Mouse (Mus musculus) C2C12 (cell line): Measurements from ENCODE around the gene Slc20a1. TPM values are rescaled to one million over a fixed set of nuclear protein-coding genes. Genes with fewer than 3 reads are reported as not detected.

Source experiments
- H3K27me3 ChIP-seq: one replicate; pipeline ENCODE4 v1.6.1; 2011; ENCODE audit not compliant: control insufficient read depth, insufficient read depth, insufficient read length
- H3K36me3 ChIP-seq: one replicate; pipeline ENCODE4 v1.6.1; 2011; ENCODE audit not compliant: control insufficient read depth, insufficient read depth
- H3K4me3 ChIP-seq: one replicate; pipeline ENCODE4 v1.5.1; 2011; ENCODE audit warnings: mild to moderate bottlenecking, control low read depth; ENCODE audit not compliant: poor library complexity, insufficient read depth, severe bottlenecking
- H3K79me2 ChIP-seq: one replicate; pipeline ENCODE4 v1.6.1; 2011; ENCODE audit not compliant: control insufficient read depth, insufficient read depth
- H3K79me3 ChIP-seq: one replicate; pipeline ENCODE4 v1.6.1; 2011; ENCODE audit warnings: low read depth, control low read depth
- H3ac ChIP-seq: one replicate; pipeline ENCODE3; 2011; ENCODE audit warnings: low read depth; ENCODE audit not compliant: control insufficient read depth, insufficient read length
- CEBPB ChIP-seq: IDR thresholded peaks from one replicate; pipeline ENCODE4 v1.6.1; 2011; ENCODE audit warnings: low read depth, mild to moderate bottlenecking, control low read depth, moderate library complexity
- CTCF ChIP-seq: IDR thresholded peaks from one replicate; pipeline ENCODE4 v1.5.1; 2011; ENCODE audit not compliant: control insufficient read depth, insufficient read depth, insufficient read length
- FOSL1 ChIP-seq: IDR thresholded peaks from one replicate; pipeline ENCODE4 v1.8.0; 2011; ENCODE audit warnings: mild to moderate bottlenecking, low read length; ENCODE audit not compliant: poor library complexity, insufficient read depth, severe bottlenecking
- MAX ChIP-seq: IDR thresholded peaks from one replicate; pipeline ENCODE4 v1.6.1; 2011; ENCODE audit warnings: mild to moderate bottlenecking, control low read depth
- MYOD1 ChIP-seq: IDR thresholded peaks from one replicate; pipeline ENCODE4 v1.6.1; 2011; ENCODE audit warnings: low read depth; ENCODE audit not compliant: control insufficient read depth, insufficient read length
- MYOG ChIP-seq: IDR thresholded peaks from one replicate; pipeline ENCODE4 v1.6.1; 2011; ENCODE audit not compliant: control insufficient read depth, insufficient read length; ENCODE audit errors: extremely low read depth
- USF1 ChIP-seq: IDR thresholded peaks from one replicate; pipeline ENCODE4 v1.6.1; 2011; ENCODE audit warnings: low read depth, mild to moderate bottlenecking, control low read depth, moderate library complexity
- polyA plus RNA-seq: library from polyadenylated mRNA; unstranded; fragments of >200 nt; fragmentation: generic; extraction: Trizol; gene quantifications from one replicate; pipeline ENCODE4 v1.2.1, GENCODE M21; 2012; ENCODE audit warnings: missing spikeins

Slc20a1 gene
- polyA plus RNA-seq, 1 experiment: 57.4 TPM

DNA sequence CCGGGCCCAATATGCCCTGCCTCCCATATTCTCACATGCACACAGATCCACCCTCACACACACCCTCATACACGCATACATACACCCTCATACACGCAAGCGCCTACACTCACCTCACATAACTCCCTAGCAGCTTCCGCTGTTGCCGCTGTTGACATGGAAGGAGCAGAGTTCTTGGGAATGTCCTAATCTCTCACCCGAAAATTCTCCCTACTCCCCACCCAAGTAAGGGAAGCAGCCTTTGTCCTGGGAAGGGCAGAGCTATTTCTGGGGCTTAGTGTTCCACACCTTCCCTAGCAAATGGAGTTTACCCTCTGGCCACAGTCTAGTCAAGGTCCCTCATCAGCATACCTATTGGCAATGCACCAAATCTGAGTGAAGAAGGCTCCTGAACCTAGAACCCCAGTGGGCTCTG lies 49.1 kb downstream of the Slc20a1 start:
- Histone ChIP-seq H3K79me2 (no peaks in the 10 kb centered on the region), H3ac (no peak overlapping the region), H3K79me3 (no peaks in the 10 kb centered on the region), H3K27me3 (no peaks in the 10 kb centered on the region), H3K36me3 (no peaks in the 10 kb centered on the region), H3K4me3 (no peak overlapping the region)
- TF ChIP-seq MAX (no peak), MYOD1 (no peak), CTCF (no peak), USF1 (no peak), FOSL1 (no peak)

DNA sequence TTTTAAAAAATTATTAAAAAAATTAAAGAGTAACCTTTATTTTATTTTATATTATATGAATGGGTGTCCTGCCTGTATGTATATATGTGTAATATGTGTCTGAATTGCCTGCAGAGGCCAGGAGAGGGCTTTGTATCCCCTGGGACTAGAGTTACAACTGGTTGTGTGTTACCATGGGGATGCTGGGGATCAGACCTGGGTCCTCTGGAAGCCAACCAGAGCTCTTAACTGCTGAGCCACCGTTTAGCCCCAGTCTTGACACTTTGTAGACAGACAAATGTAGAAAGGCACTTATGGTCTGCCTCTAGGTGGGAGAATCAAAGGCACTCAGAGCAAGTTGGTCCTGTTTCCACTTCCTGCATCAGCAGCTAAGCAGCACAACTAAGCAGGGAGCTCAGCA lies 50.8 kb downstream of the Slc20a1 start:
- Histone ChIP-seq H3K79me3 (no peaks in the 10 kb centered on the region), H3K4me3 (no peak overlapping the region), H3K36me3 (no peaks in the 10 kb centered on the region), H3K79me2 (no peaks in the 10 kb centered on the region), H3ac (no peak overlapping the region), H3K27me3 (no peaks in the 10 kb centered on the region)
- TF ChIP-seq MAX (no peak), MYOG (no peak), MYOD1 (no peak), FOSL1 (no peak), USF1 (no peak), CEBPB (no peak), CTCF (no peak)

DNA sequence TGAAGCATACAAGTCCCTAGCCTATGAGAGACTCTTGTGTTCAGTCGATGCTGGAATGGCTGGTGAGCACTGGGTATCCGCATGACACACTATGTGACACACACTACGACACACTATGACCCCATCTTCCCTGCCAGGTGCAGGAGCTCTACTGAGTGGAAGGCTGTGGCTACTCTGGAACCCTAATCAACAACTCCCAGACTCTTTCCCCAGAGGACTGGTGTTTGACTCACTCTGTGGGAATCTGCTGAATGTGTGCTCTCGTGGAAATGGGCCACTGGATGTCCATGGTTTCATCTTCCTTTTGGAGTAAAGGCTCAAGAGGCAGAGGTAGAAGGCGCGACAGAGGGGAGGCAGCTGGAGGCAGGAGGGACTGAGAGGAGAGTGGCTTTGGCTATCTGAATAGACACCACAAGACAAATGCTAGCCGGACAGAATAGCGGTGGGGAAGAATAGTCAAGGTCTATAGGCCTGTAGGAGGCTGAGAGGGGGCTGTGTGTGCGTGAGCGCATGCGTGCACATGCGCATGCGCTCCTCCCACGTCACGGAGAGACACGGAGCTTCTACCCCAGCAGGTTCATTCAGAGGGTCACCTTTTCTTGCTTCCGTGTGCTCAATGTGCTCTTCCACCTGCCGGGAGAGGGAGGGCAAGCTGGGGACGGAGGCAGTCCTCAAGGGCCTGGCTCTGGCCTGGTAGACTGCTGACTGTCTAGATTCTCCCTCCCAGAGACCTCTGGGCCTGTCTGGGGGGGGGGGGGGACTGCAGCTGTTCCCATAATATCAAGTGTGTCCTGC lies 54.5 kb downstream of the Slc20a1 start:
- Histone ChIP-seq H3K79me2 (no peaks in the 10 kb centered on the region), H3K27me3 (no peaks in the 10 kb centered on the region), H3K79me3 (no peaks in the 10 kb centered on the region), H3K4me3 (no peak overlapping the region), H3ac (no peak overlapping the region), H3K36me3 (no peaks in the 10 kb centered on the region)
- TF ChIP-seq FOSL1 (no peak), CTCF (no peak), MYOG (no peak), MAX (no peak), MYOD1 (no peak), USF1 (no peak), CEBPB (no peak)

DNA sequence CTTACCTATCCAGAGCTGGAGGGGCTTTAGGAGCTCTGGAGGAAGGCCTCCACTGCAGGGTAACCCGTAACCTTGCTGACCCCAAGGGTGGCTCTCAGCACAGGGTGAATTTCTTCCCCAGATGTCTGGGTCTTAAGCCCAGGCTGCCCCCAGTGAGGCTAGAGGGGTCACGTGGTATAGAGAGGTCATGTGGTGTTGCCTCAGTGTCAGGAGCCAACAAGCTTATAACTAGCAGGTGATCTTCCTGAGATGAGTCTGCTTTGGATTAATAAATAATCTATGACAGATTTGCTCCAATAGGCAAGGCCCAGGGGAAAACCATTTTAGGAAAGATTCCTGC lies 55.0 kb downstream of the Slc20a1 start:
- TF ChIP-seq CTCF: no peak
- no peak for TF ChIP-seq MYOD1
- TF ChIP-seq USF1: no peak
- no peak for TF ChIP-seq MAX
- no peak for TF ChIP-seq MYOG
- H3K36me3 ChIP-seq: no peaks in the 10 kb centered on the region
- H3ac ChIP-seq: no peak overlapping the region
- H3K79me3 ChIP-seq: no peaks in the 10 kb centered on the region
- H3K4me3 ChIP-seq: no peak overlapping the region
- no peaks in the 10 kb centered on the region for H3K27me3 ChIP-seq
- no peaks in the 10 kb centered on the region for H3K79me2 ChIP-seq

DNA sequence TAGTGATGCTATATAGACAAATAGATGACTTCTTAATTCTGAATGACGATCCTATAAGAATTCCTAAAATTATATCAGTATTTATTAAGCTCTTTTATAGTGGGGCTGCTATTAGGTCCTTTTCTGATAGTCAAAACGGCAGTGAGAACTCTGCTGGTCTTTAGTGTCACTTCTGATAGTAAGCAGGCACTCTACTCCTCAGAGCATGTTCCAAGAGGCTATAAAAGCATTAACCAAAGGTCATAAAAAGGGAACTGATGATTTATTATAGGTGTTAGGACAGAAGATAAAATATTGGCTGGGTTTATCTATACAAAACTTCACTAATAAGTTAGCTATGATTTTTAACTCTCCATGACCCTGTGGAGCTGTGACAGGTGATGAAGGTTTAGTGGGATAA lies 55.5 kb downstream of the Slc20a1 start:
- no peak overlapping the region for H3K4me3 ChIP-seq
- no peaks in the 10 kb centered on the region for H3K27me3 ChIP-seq
- no peaks in the 10 kb centered on the region for H3K79me3 ChIP-seq
- no peak for TF ChIP-seq MYOD1
- TF ChIP-seq CTCF: no peak
- no peak overlapping the region for H3ac ChIP-seq
- H3K36me3 ChIP-seq: no peaks in the 10 kb centered on the region
- no peaks in the 10 kb centered on the region for H3K79me2 ChIP-seq

DNA sequence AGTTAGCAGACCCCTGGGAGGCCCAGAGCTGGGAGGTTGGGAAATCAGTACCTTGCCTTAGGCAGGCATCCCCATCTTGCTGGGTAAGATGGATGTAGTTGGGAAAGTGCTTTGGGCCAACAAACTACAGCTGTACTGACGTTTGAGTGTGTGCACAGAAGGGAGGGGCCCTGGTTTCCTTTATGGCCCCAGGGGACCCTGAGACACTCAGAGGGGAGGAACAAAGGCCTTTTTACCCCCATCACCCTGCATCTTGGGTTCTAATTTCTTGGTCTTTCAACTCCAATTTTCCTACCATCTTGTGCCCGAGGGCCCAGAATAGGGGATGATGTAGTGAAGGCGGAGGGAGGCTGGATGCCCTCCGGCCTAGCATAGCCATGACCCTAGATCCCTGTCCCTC lies 57.4 kb downstream of the Slc20a1 start:
- Histone ChIP-seq H3K79me2 (no peaks in the 10 kb centered on the region), H3K4me3 (no peak overlapping the region), H3K27me3 (no peaks in the 10 kb centered on the region), H3K79me3 (no peaks in the 10 kb centered on the region), H3ac (no peak overlapping the region), H3K36me3 (no peaks in the 10 kb centered on the region)
- TF ChIP-seq MAX (no peak), MYOG (no peak), CTCF (no peak), MYOD1 (no peak), FOSL1 (no peak), USF1 (no peak)
